Mouse (Mus musculus) heart, adult 2 months (tissue): ENCODE results near the gene Gpr4.

ENCODE experiments used
- CTCF ChIP-seq: fragments of 200-600 bp; IDR thresholded peaks from 2 replicates; pipeline ENCODE4 v1.8.1; 2022; ENCODE audit warnings: antibody characterized with exemption, mild to moderate bottlenecking, moderate library complexity
- POLR2A ChIP-seq: fragments of 200-500 bp; IDR thresholded peaks from 2 replicates; pipeline ENCODE4 v1.6.1; 2011; ENCODE audit warnings: mild to moderate bottlenecking, low read depth, low read length, control low read depth; ENCODE audit not compliant: insufficient read depth

GRCm38 (mm10) chr7:19253437-19253836 is 41.1 kb downstream of the Gpr4 start:
- TF ChIP-seq POLR2A (no peak), CTCF (no peak)
